Comparison of ENCODE assay signal across 25 mouse cellular contexts in genomic region chr1:160438820-160439219, GRCm38 (mm10).
"Had no signal": no experiment of that assay in that cellular context is flagged by ENCODE, and none has a peak within 500 bp of the region (broad histone marks: within the 10 kb centered on the region; RNA-seq: fewer than 3 reads in every experiment).

No protein-coding gene starts in this region.

- H3K4me1 ChIP-seq: heart, embryonic 15.5 days; kidney, embryonic 15.5 days; limb, embryonic 13.5 days; limb, embryonic 15.5 days; liver, embryonic 12.5 days had no signal

- H3K27ac ChIP-seq: heart, embryonic 10.5 days; heart, embryonic 13.5 days; heart, embryonic 15.5 days; hindbrain, embryonic 14.5 days; hindbrain, postnatal 0 days; kidney, embryonic 15.5 days; kidney, postnatal 0 days; limb, embryonic 13.5 days; limb, embryonic 15.5 days; liver, embryonic 12.5 days; liver, embryonic 14.5 days had no signal

- H3K4me3 ChIP-seq: heart, embryonic 10.5 days; heart, embryonic 13.5 days; heart, embryonic 15.5 days; kidney, embryonic 15.5 days; limb, embryonic 13.5 days; limb, embryonic 15.5 days; liver, embryonic 12.5 days had no signal

- H3K9me3 ChIP-seq: heart, embryonic 10.5 days; heart, embryonic 13.5 days; heart, embryonic 15.5 days; kidney, embryonic 15.5 days; limb, embryonic 13.5 days; limb, embryonic 15.5 days; liver, embryonic 12.5 days had no signal

- H3K9ac ChIP-seq: heart, embryonic 13.5 days; heart, embryonic 15.5 days; hindbrain, embryonic 14.5 days; kidney, embryonic 15.5 days; limb, embryonic 13.5 days; limb, embryonic 15.5 days; liver, embryonic 12.5 days; liver, embryonic 14.5 days had no signal

- H3K4me2 ChIP-seq: heart, embryonic 13.5 days; heart, embryonic 15.5 days; hindbrain, embryonic 14.5 days; kidney, embryonic 15.5 days; limb, embryonic 13.5 days; limb, embryonic 15.5 days; liver, embryonic 12.5 days had no signal

- ATAC-seq: hindbrain, postnatal 0 days; intestine, embryonic 16.5 days; liver, embryonic 12.5 days had no signal

- H3K27me3 ChIP-seq: heart, embryonic 13.5 days; heart, embryonic 15.5 days; kidney, embryonic 15.5 days; limb, embryonic 13.5 days; limb, embryonic 15.5 days; liver, embryonic 12.5 days had no signal

- H3K36me3 ChIP-seq: heart, embryonic 10.5 days; heart, embryonic 13.5 days; heart, embryonic 15.5 days; kidney, embryonic 15.5 days; limb, embryonic 13.5 days; limb, embryonic 15.5 days had no signal

- DNase-seq: gastrocnemius, postnatal 14 days; gastrocnemius, postnatal 36 days; heart, adult 18-20 months; heart, postnatal 14 days; heart, postnatal 36 days; kidney, adult 11 months; kidney, adult 2 months; kidney, adult 9 months; kidney, postnatal 14 days; kidney, postnatal 36 days; layer of hippocampus, adult 9-11 months; layer of hippocampus, postnatal 36 days; left cerebral cortex, postnatal 4 days had no signal
